Mouse (Mus musculus) olfactory bulb, adult 2 months (tissue): Measurements from ENCODE around the gene Fbxl22. TPM values are rescaled to one million over a fixed set of nuclear protein-coding genes. Genes with fewer than 3 reads are reported as not detected.

Source experiments
- H3K27ac ChIP-seq: fragments of 200-500 bp; 2 replicates; pipeline ENCODE4 v1.5.1; 2012; ENCODE audit warnings: low read depth, low read length; ENCODE audit not compliant: insufficient read depth
- H3K4me1 ChIP-seq: fragments of 200-500 bp; 2 replicates; pipeline ENCODE4 v1.6.1; 2012; ENCODE audit warnings: low read length; ENCODE audit not compliant: control insufficient read depth, insufficient read depth
- H3K4me3 ChIP-seq: fragments of 200-500 bp; 2 replicates; pipeline ENCODE4 v1.5.1; 2012; ENCODE audit warnings: mild to moderate bottlenecking, low read depth, low read length, moderate library complexity; ENCODE audit not compliant: insufficient read depth
- CTCF ChIP-seq: fragments of 200-500 bp; IDR thresholded peaks from 2 replicates; pipeline ENCODE4 v1.5.1; 2012; ENCODE audit warnings: low read depth, mild to moderate bottlenecking, low read length, moderate library complexity; ENCODE audit not compliant: insufficient read depth
- POLR2A ChIP-seq: fragments of 200-500 bp; IDR thresholded peaks from 2 replicates; pipeline ENCODE4 v1.6.1; 2012; ENCODE audit warnings: mild to moderate bottlenecking, low read depth, low read length, moderate library complexity; ENCODE audit not compliant: insufficient read depth
- WGBS: fragments of 180-500 bp; shearing (Covaris S2); methylation state at CpG from one replicate; pipeline ENCODE4 v1.1.7; 2018; 5-methylcytosine and 5-hydroxymethylcytosine counted together
- polyA plus RNA-seq: library from polyadenylated mRNA; stranded (reverse); fragments of >200 nt; gene quantifications from 2 replicates; pipeline ENCODE4 v1.2.4, GENCODE M21; 2012; ENCODE audit warnings: low replicate concordance; ENCODE audit not compliant: missing spikeins, insufficient read depth, insufficient read length

Fbxl22 gene
- polyA plus RNA-seq, result not detected in 2 replicates

GRCm38 (mm10) chr9:66514256-66514770, at the start of gene Fbxl22:
Gene Fbxl22, minus strand, starts transcription at chr9:66514593.
- Histone ChIP-seq H3K4me1 (peaks cover 29% of the 10 kb centered on the region), H3K27ac (peak within 1 kb of the TSS; percentile 74), H3K4me3 (no peak within 1 kb of the TSS)
- WGBS, result 49% methylated on average over 17 of the region's 17 CpGs
- no peak for TF ChIP-seq POLR2A
- TF ChIP-seq CTCF, result 0 out of 2 replicates have a peak, but pooled peaks have one; percentile 47

GRCm38 (mm10) chr9:66562215-66562614, 47.8 kb upstream of the Fbxl22 start:
- H3K4me3 ChIP-seq, result no peak overlapping the region
- H3K4me1 ChIP-seq, result no peaks in the 10 kb centered on the region
- WGBS, result 90% methylated on average over 1 of the region's 1 CpGs
- no peak for TF ChIP-seq POLR2A
- no peak for TF ChIP-seq CTCF
- H3K27ac ChIP-seq, result no peak overlapping the region

- H3K4me3 ChIP-seq, result no peak overlapping the region
- WGBS, result 82% methylated on average over 2 of the region's 2 CpGs
- H3K4me1 ChIP-seq, result no peaks in the 10 kb centered on the region
- H3K27ac ChIP-seq, result no peak overlapping the region
- TF ChIP-seq CTCF, result no peak
- TF ChIP-seq POLR2A, result no peak
These were observed 47.1 kb upstream of the Fbxl22 start for GRCm38 (mm10) chr9:66561496-66561895.

GRCm38 (mm10) chr9:66560728-66561127, 46.3 kb upstream of the Fbxl22 start:
- WGBS, result 70% methylated on average over 1 of the region's 1 CpGs
- Histone ChIP-seq H3K4me3 (no peak overlapping the region), H3K27ac (no peak overlapping the region), H3K4me1 (no peaks in the 10 kb centered on the region)
- no peak for TF ChIP-seq POLR2A
- no peak for TF ChIP-seq CTCF

- no peak for TF ChIP-seq CTCF
- TF ChIP-seq POLR2A, result no peak
- Histone ChIP-seq H3K27ac (no peak overlapping the region), H3K4me1 (no peaks in the 10 kb centered on the region), H3K4me3 (no peak overlapping the region)
- WGBS, result 4% methylated on average over 2 of the region's 2 CpGs
These were observed 45.9 kb upstream of the Fbxl22 start for GRCm38 (mm10) chr9:66560295-66560694.

- no peak for TF ChIP-seq POLR2A
- TF ChIP-seq CTCF, result no peak
- no peak overlapping the region for H3K4me3 ChIP-seq
- no peaks in the 10 kb centered on the region for H3K4me1 ChIP-seq
- no peak overlapping the region for H3K27ac ChIP-seq
- 97% methylated on average over 4 of the region's 4 CpGs for WGBS
These were observed 44.6 kb upstream of the Fbxl22 start for GRCm38 (mm10) chr9:66558971-66559370.

- no peaks in the 10 kb centered on the region for H3K4me1 ChIP-seq
- no peak overlapping the region for H3K4me3 ChIP-seq
- H3K27ac ChIP-seq, result no peak overlapping the region
- TF ChIP-seq POLR2A (no peak), CTCF (no peak)
- WGBS, result 79% methylated on average over 4 of the region's 4 CpGs
These were observed 28.4 kb upstream of the Fbxl22 start for GRCm38 (mm10) chr9:66542785-66543184.

- Histone ChIP-seq H3K4me3 (no peak overlapping the region), H3K4me1 (no peaks in the 10 kb centered on the region; the same call in 1 of the 2 replicates), H3K27ac (no peak overlapping the region)
- 97% methylated on average over 3 of the region's 3 CpGs for WGBS
- TF ChIP-seq CTCF (no peak), POLR2A (no peak)
These were observed 7.2 kb upstream of the Fbxl22 start for GRCm38 (mm10) chr9:66521595-66521994.

- no peak overlapping the region for H3K4me3 ChIP-seq
- peaks cover 7% of the 10 kb centered on the region for H3K4me1 ChIP-seq
- 92% methylated on average over 4 of the region's 4 CpGs for WGBS
- TF ChIP-seq CTCF (no peak), POLR2A (no peak)
- no peak overlapping the region for H3K27ac ChIP-seq
These were observed 5.9 kb upstream of the Fbxl22 start for GRCm38 (mm10) chr9:66520299-66520698.
